Mouse (Mus musculus) ES-E14 (cell line): ENCODE measurements around the gene Thada.

ENCODE experiments used
- CHD2 ChIP-seq: IDR thresholded peaks from 2 replicates; pipeline ENCODE4 v1.6.1; 2014; ENCODE audit warnings: mild to moderate bottlenecking, low read depth, low read length, inconsistent platforms
- HCFC1 ChIP-seq: IDR thresholded peaks from 2 replicates; pipeline ENCODE4 v1.6.1; 2012; ENCODE audit warnings: low read length, inconsistent platforms, borderline replicate concordance; ENCODE audit not compliant: insufficient read depth
- MAFK ChIP-seq: IDR thresholded peaks from 2 replicates; pipeline ENCODE4 v1.6.1; 2014; ENCODE audit warnings: mild to moderate bottlenecking, low read depth, low read length, inconsistent platforms; ENCODE audit not compliant: insufficient read depth
- ZNF384 ChIP-seq: IDR thresholded peaks from 2 replicates; pipeline ENCODE4 v1.6.1; 2012; ENCODE audit warnings: low read depth, low read length, inconsistent platforms

DNA sequence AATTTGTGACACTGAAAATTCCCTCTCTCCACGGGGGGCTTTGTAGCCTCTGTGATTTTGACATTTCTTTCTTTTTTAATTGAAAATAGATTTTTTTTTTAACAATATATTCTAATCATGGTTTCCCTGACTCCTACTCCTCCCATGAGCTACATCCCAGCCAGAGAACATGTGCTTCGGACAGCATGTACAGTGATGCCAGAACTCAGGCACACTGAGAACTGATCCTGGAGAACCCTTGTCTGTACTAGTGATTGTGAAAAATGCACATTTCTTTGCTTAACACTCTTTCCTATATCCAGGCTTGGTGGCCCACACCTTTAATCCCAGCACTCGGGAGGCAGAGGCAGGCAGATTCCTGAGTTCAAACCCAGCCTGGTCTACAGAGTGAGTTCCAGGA, 16.8 kb upstream of the Thada start:
- TF ChIP-seq HCFC1 (no peak), ZNF384 (no peak), MAFK (no peak), CHD2 (no peak)
